Mouse (Mus musculus) liver, embryonic 12.5 days (tissue): ENCODE measurements at regions not wholly inside any gene's neighbourhood (a gene's known extent, or its start where the extent isn't known, plus 50 kb on each side); places are given as distances from the start of the nearest gene placed in this dataset.

Experiments used
- ATAC-seq: fragments of 200-750 bp; cut with Nextera tagmentation; 2 replicates; pipeline ENCODE4 v1.8.0; 2017; ENCODE audit warnings: moderate number of reproducible peaks, mild to moderate bottlenecking, moderate library complexity
- H3K27ac ChIP-seq: fragments of 300-500 bp; sonication (generic); 2 replicates; pipeline ENCODE4 v1.5.1; 2016; ENCODE audit warnings: mild to moderate bottlenecking
- H3K27me3 ChIP-seq: fragments of 300-500 bp; sonication (generic); replicated peaks from 2 replicates; pipeline ENCODE4 v1.6.1; 2016; ENCODE audit warnings: mild to moderate bottlenecking, moderate library complexity
- H3K36me3 ChIP-seq: fragments of 300-500 bp; sonication (generic); 2 replicates; pipeline ENCODE4 v1.6.1; 2016; ENCODE audit warnings: mild to moderate bottlenecking, moderate library complexity
- H3K4me1 ChIP-seq: fragments of 300-500 bp; sonication (generic); 2 replicates; pipeline ENCODE4 v1.6.1; 2016
- H3K4me2 ChIP-seq: fragments of 300-500 bp; sonication (generic); 2 replicates; pipeline ENCODE4 v1.6.1; 2016; ENCODE audit warnings: mild to moderate bottlenecking, moderate library complexity
- H3K4me3 ChIP-seq: fragments of 300-500 bp; sonication (generic); 2 replicates; pipeline ENCODE4 v1.5.1; 2016; ENCODE audit warnings: mild to moderate bottlenecking, moderate library complexity
- H3K9ac ChIP-seq: fragments of 300-500 bp; sonication (generic); 2 replicates; pipeline ENCODE4 v1.6.1; 2016; ENCODE audit warnings: mild to moderate bottlenecking, moderate library complexity
- H3K9me3 ChIP-seq: fragments of 300-500 bp; sonication (generic); replicated peaks from 2 replicates; pipeline ENCODE4 v1.6.1; 2016; ENCODE audit warnings: mild to moderate bottlenecking, moderate library complexity
- WGBS: fragments of 180-500 bp; shearing (Covaris S2); methylation state at CpG from one replicate; pipeline ENCODE4 v1.1.7; 2016; ENCODE audit not compliant: insufficient replicate concordance; 5-methylcytosine and 5-hydroxymethylcytosine counted together

- Histone ChIP-seq H3K27me3 (no peaks in the 10 kb centered on the region), H3K4me1 (peaks cover 37% of the 10 kb centered on the region), H3K4me2 (no peak overlapping the region), H3K9ac (no peak overlapping the region), H3K9me3 (peaks cover 4% of the 10 kb centered on the region; the same call in 1 of the 2 replicates), H3K36me3 (no peaks in the 10 kb centered on the region), H3K27ac (no peak overlapping the region), H3K4me3 (no peak overlapping the region)
- WGBS: 82% methylated on average over 8 of the region's 8 CpGs
- ATAC-seq: no peak
These were observed 172.5 kb downstream of the Cand1 start for GRCm38 (mm10) chr10:119067366-119067765.

GRCm38 (mm10) chr10:119065974-119066373 lies 173.9 kb downstream of the Cand1 start:
- Histone ChIP-seq H3K9me3 (peaks cover 4% of the 10 kb centered on the region; the same call in 1 of the 2 replicates), H3K9ac (no peak overlapping the region), H3K4me1 (peaks cover 41% of the 10 kb centered on the region), H3K4me3 (no peak overlapping the region), H3K27me3 (no peaks in the 10 kb centered on the region), H3K4me2 (peak overlapping the region; percentile 6; the same call in 1 of the 2 replicates), H3K27ac (0 out of 2 replicates have a peak overlapping the region, but pooled peaks have one; percentile 27), H3K36me3 (no peaks in the 10 kb centered on the region)
- 23% methylated on average over 8 of the region's 8 CpGs for WGBS
- ATAC-seq: no peak

- 40% methylated on average over 23 of the region's 23 CpGs for WGBS
- peak; percentile 93 for ATAC-seq
- H3K9me3 ChIP-seq: peaks cover 4% of the 10 kb centered on the region; the same call in 1 of the 2 replicates
- H3K36me3 ChIP-seq: no peaks in the 10 kb centered on the region
- H3K27ac ChIP-seq: peak overlapping the region; percentile 48; the same call in 1 of the 2 replicates
- H3K27me3 ChIP-seq: no peaks in the 10 kb centered on the region
- peak overlapping the region; percentile 33 for H3K4me2 ChIP-seq
- H3K9ac ChIP-seq: no peak overlapping the region
- peaks cover 41% of the 10 kb centered on the region for H3K4me1 ChIP-seq
- H3K4me3 ChIP-seq: no peak overlapping the region
These were observed 174.6 kb downstream of the Cand1 start for GRCm38 (mm10) chr10:119065133-119065817.

- no peak for ATAC-seq
- 69% methylated on average over 12 of the region's 12 CpGs for WGBS
- Histone ChIP-seq H3K4me2 (no peak overlapping the region), H3K4me3 (no peak overlapping the region), H3K27me3 (no peaks in the 10 kb centered on the region), H3K4me1 (peaks cover 41% of the 10 kb centered on the region), H3K27ac (no peak overlapping the region), H3K9me3 (peaks cover 4% of the 10 kb centered on the region; the same call in 1 of the 2 replicates), H3K36me3 (no peaks in the 10 kb centered on the region), H3K9ac (no peak overlapping the region)
These were observed 175.6 kb downstream of the Cand1 start for GRCm38 (mm10) chr10:119064218-119064617.

- H3K27me3 ChIP-seq: no peaks in the 10 kb centered on the region
- no peak overlapping the region for H3K9ac ChIP-seq
- no peak overlapping the region for H3K4me3 ChIP-seq
- 31% methylated on average over 14 of the region's 14 CpGs for WGBS
- no peak overlapping the region for H3K27ac ChIP-seq
- peak; percentile 83 for ATAC-seq
- peak overlapping the region; percentile 21; the same call in 1 of the 2 replicates for H3K4me2 ChIP-seq
- no peaks in the 10 kb centered on the region for H3K36me3 ChIP-seq
- peaks cover 45% of the 10 kb centered on the region for H3K4me1 ChIP-seq
- H3K9me3 ChIP-seq: peaks cover 4% of the 10 kb centered on the region; the same call in 1 of the 2 replicates
These were observed 176.6 kb downstream of the Cand1 start for GRCm38 (mm10) chr10:119063209-119063699.

- Histone ChIP-seq H3K27me3 (no peaks in the 10 kb centered on the region), H3K4me2 (no peak overlapping the region), H3K4me3 (no peak overlapping the region), H3K36me3 (no peaks in the 10 kb centered on the region), H3K27ac (no peak overlapping the region), H3K4me1 (peaks cover 49% of the 10 kb centered on the region), H3K9me3 (no peaks in the 10 kb centered on the region), H3K9ac (no peak overlapping the region)
- WGBS: 68% methylated on average over 13 of the region's 13 CpGs
- ATAC-seq: no peak
These were observed 177.8 kb downstream of the Cand1 start for GRCm38 (mm10) chr10:119061958-119062599.

GRCm38 (mm10) chr10:119061349-119061850 lies 178.5 kb downstream of the Cand1 start:
- H3K27me3 ChIP-seq: no peaks in the 10 kb centered on the region
- no peak overlapping the region for H3K9ac ChIP-seq
- WGBS: 67% methylated on average over 8 of the region's 8 CpGs
- no peaks in the 10 kb centered on the region for H3K36me3 ChIP-seq
- no peak for ATAC-seq
- no peak overlapping the region for H3K4me2 ChIP-seq
- H3K4me3 ChIP-seq: no peak overlapping the region
- no peaks in the 10 kb centered on the region for H3K9me3 ChIP-seq
- peaks cover 49% of the 10 kb centered on the region for H3K4me1 ChIP-seq
- H3K27ac ChIP-seq: no peak overlapping the region

GRCm38 (mm10) chr10:119058493-119059020 lies 181.3 kb downstream of the Cand1 start:
- H3K4me2 ChIP-seq: no peak overlapping the region
- ATAC-seq: no peak

GRCm38 (mm10) chr10:119055199-119055785 lies 184.6 kb downstream of the Cand1 start:
- ATAC-seq: no peak
- Histone ChIP-seq H3K4me2 (no peak overlapping the region), H3K9me3 (no peaks in the 10 kb centered on the region), H3K36me3 (no peaks in the 10 kb centered on the region), H3K4me1 (peaks cover 8% of the 10 kb centered on the region; the same call in 1 of the 2 replicates), H3K27me3 (0 out of 2 replicates have a peak, but pooled peaks cover 4% of the 10 kb centered on the region), H3K9ac (no peak overlapping the region), H3K27ac (no peak overlapping the region), H3K4me3 (no peak overlapping the region)
- 74% methylated on average over 13 of the region's 13 CpGs for WGBS

More at GRCm38 (mm10) chr10:119058493-119059020, 181.3 kb downstream of the Cand1 start:
- Histone ChIP-seq H3K4me1 (peaks cover 24% of the 10 kb centered on the region), H3K36me3 (no peaks in the 10 kb centered on the region), H3K4me3 (no peak overlapping the region), H3K9ac (no peak overlapping the region), H3K27ac (no peak overlapping the region), H3K9me3 (no peaks in the 10 kb centered on the region), H3K27me3 (no peaks in the 10 kb centered on the region)
- WGBS: 39% methylated on average over 10 of the region's 10 CpGs

GRCm38 (mm10) chr10:119054191-119055175 lies 184.5 kb upstream of the Dyrk2 start:
- Histone ChIP-seq H3K9ac (no peak overlapping the region), H3K27ac (no peak overlapping the region), H3K4me2 (no peak overlapping the region), H3K9me3 (no peaks in the 10 kb centered on the region), H3K4me3 (no peak overlapping the region), H3K27me3 (0 out of 2 replicates have a peak, but pooled peaks cover 4% of the 10 kb centered on the region), H3K36me3 (no peaks in the 10 kb centered on the region), H3K4me1 (peaks cover 8% of the 10 kb centered on the region; the same call in 1 of the 2 replicates)
- ATAC-seq: no peak
- WGBS: 73% methylated on average over 22 of the region's 22 CpGs
